Mouse (Mus musculus) frontal cortex, postnatal 14 days (tissue): ENCODE measurements around the gene Ahcy.
"Not testable (repeated sequence)": the region's sequence is repeated elsewhere in the genome, so short reads cannot be mapped to it uniquely, and the experiment has no call there.

Experiments
- DNase-seq, 2 experiments: peaks; one replicate each; pipeline ENCODE4 v3.0.0; 2022; ENCODE audit warnings: low spot score in 2 of 2

Ahcy gene

GRCm38 (mm10) chr2:155073978-155074765, at the start of gene Ahcy:
TSS of gene Ahcy (minus strand) at chr2:155074497.
- DNase-seq, result peak; percentile 78 to 85

GRCm38 (mm10) chr2:155115216-155115830, 41.0 kb upstream of the Ahcy start:
- no peak for DNase-seq

GRCm38 (mm10) chr2:155107276-155107675, 33.0 kb upstream of the Ahcy start:
- not testable (repeated sequence) for DNase-seq

GRCm38 (mm10) chr2:155103607-155104006, 29.3 kb upstream of the Ahcy start:
- DNase-seq, result no peak

DNA sequence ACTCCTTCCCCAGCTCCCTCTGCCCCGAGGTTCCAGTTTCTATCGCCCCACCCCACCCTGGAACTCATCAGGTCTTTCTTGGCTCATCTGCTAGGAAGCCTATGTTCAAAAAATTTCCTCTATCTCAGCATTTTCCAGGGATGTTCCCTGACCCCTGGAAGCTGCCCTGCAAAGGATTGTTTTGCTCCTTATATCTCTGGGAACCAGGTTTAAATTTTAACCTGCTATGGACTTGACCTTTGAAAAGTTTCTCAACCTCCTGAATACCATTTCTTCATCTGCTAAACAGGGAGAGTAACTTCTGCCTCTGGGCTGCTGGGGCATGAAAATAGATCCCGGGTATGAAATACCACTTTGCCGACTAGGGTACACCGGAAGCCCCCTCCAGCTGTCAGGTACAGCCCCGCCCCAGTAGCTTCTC, 27.5 kb upstream of the Ahcy start:
- no peak for DNase-seq

DNA sequence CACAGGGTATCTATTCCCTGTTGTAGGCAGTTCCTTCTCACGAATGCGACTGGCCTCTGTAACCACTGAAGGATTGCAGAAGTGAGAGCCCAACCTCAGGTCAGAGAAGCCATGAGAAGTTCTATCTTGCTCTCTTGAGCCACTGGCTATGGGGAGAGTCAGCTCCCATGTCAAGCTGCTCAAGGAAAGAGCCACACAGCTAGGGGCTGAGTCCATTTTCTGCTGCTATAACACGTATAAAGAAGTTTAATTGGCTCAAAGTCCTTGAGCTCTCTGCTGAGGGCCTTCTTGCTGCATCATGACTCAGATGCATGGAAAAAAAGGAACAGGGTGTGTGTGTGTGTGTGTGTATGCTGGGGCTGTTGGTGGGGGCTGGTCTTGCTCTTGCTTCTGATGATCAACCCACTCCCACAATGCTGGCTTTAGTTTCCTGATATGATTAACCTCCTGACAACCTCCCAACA, 26.5 kb upstream of the Ahcy start:
- no peak for DNase-seq

DNA sequence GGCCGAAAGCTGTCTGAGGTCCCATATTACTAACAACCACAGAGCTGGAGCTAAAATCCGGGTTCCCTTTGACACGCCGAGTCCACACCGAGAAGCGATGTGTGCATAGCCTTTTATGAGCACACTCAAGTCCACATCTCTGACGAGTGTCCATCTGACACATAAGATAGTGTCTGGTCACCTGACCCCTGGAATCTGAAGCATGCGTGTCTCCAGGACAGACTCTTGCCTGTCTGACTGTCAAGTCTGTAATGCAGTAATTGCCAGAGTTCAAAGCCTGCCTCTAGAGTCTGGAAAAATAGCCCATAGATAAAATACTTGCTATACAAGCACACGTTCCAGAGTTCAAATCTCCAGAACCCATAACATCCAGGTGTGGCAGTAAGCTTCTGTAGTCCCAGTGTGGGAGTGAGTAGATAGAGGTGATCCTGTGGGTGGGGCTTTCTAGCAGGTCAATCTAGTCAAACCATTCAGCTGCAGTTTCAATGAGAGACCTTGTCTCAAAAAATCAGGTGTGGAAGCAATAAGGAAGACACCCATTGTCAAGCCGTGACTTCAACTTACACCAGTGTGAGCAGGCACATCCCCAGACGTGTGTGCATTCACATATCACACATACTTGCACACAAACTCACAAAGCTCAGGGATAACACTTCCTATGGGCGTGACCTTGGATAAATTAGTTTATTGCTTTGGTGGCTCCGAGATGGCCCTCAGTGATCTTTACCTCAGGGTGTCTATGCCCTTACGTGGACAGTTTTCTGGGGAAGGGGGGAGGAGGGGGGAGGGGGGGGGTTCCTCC, 25.9 kb upstream of the Ahcy start:
- DNase-seq, result no peak

DNA sequence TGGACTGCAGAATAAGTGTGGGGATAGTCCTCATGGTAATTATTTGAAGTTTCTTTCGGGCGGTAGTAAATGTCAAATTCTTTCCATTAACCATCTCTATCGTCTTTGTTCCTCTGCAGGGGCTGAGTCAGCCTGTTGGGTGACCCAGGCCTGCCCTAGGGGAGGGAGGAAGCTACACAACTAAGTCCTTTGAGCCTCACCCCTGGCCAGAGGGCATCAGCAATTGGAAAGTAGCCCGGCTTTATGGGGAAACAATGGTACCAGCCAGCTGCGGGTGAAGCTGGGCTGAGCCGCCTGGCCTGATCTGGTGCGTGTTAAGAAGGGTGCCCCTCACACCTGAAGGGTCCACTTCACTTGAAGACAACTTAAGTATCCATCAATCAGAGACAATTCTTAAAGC, 25.1 kb upstream of the Ahcy start:
- DNase-seq, result no peak

- DNase-seq, result no peak
Measured at GRCm38 (mm10) chr2:155098720-155099380, 24.6 kb upstream of the Ahcy start.

DNA sequence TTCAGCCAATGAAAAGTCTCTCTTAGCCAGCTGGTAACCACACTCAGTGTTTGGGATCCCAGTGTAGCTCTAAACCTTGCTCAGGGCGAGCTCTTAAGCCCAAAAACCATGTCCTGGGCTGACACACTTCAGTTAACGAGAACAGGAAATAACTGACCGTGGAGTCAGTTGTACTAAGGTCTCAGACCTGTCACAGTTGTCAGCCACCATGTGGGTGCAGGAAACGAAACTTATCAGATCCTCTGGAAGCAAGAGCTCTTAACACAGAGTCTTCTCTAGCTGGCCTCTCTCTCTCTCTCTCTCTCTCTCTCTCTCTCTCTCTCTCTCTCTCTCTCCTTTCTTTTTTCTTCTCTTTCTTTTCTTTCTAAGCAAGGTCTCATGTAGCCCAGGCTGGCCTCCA, 19.1 kb upstream of the Ahcy start:
- DNase-seq, result no peak

DNA sequence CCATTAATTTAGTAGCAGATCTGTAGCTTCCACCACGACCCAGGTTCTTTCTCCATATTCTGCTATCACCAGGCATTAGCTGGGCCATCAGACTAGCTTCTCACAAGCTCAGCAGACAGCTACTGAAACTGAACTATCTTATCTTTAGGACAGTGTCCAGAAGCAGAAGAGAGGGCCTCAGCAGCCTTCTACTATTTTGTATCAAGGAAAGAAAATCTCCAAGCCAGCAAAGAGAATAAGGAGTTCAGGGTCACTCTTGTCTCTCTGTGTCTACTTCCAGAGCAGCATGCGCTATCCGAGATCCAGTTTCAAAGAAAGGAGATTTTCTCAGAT, 17.4 kb upstream of the Ahcy start:
- DNase-seq, result no peak

GRCm38 (mm10) chr2:155090909-155091742, 16.8 kb upstream of the Ahcy start:
- DNase-seq, result no peak

- DNase-seq, result no peak
Measured at GRCm38 (mm10) chr2:155088264-155088663, 14.0 kb upstream of the Ahcy start.

- no peak for DNase-seq
Measured at GRCm38 (mm10) chr2:155086328-155086727, 12.0 kb upstream of the Ahcy start.

DNA sequence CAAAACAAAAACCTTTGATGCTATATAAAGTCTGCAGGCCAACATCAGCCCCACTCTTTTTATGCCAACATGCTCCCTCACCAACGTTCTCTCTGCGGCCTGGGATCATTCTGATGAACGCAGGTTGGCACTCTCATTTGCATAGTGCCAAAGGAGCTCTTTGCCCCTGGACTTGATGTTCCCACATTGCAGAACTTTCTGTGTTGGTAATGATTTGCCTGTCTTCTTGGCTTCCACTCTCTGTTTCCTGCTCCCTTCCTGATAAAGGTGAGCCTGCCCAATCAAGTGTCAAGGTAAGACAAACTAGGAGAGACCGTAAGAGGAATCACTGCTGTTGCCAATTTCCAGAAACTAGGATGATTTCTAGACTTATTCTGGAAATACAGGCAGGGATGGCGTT, 10.2 kb upstream of the Ahcy start:
- no peak for DNase-seq

- DNase-seq, result peak; percentile 18 to 39
Measured at GRCm38 (mm10) chr2:155082121-155082803, 8.0 kb upstream of the Ahcy start.

GRCm38 (mm10) chr2:155081056-155081455, 6.8 kb upstream of the Ahcy start:
- DNase-seq, result no peak

DNA sequence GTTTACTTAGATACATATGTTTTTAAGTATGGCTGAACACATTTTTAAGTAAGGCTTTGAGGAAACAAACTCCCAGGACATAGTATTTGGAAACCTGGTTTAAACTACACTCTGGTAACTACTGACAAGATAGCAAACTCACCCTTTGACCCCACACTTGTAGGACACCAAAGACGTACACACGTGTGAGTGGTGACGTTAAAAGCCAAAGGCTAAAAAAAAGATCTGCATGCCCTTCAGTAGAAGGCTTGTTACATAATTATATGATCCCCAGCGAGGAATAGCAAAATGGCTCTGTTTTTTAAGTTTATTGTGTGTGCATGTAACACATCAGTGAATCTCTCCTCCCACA, 5.9 kb upstream of the Ahcy start:
- DNase-seq, result no peak

- no peak for DNase-seq
Measured at GRCm38 (mm10) chr2:155079500-155080178, 5.3 kb upstream of the Ahcy start.

DNA sequence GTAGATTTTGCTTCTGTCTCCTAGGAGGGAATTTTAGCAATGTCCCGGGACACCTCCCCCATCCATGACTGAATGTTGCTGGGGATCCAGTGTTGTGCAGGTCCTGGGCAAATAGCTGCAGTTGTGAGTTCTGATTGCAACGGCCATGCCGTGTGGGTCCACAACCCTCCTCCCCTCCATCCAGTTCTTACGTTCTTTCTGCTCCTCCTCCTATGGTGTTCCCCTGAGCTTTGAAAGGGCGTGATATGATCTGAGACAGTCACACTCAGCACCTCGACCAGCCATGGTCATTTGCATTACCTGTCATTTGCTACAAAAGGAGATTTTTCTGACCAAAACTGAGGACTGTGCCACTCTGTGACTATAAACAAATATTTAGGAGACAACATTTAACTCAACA, 1.4 kb upstream of the Ahcy start:
- no peak for DNase-seq
